Mouse (Mus musculus): ENCODE data around the gene Frmd4b.

Gene Frmd4b

GRCm38 (mm10) chr6:97523118-97523517 is 94.2 kb downstream of the Frmd4b start:
- in situ Hi-C loops (cut with MboI; ENCODE audit: low sequenced_read_pairs) = loop anchor here (10.0 kb wide), 1 partner anchor 212 kb away; no protein-coding TSS in a partner anchor

- in situ Hi-C loops (cut with MboI; ENCODE audit: low sequenced_read_pairs) = loop anchor here (10.0 kb wide), 1 partner anchor 213 kb away; no protein-coding TSS in a partner anchor
These were observed 95.9 kb downstream of the Frmd4b start for GRCm38 (mm10) chr6:97521279-97522038.

- in situ Hi-C loops (cut with MboI; ENCODE audit: low sequenced_read_pairs) = loop anchor here (10.0 kb wide), 1 partner anchor 214 kb away; no protein-coding TSS in a partner anchor
These were observed 96.8 kb downstream of the Frmd4b start for GRCm38 (mm10) chr6:97520566-97520965.

- in situ Hi-C loops (cut with MboI; ENCODE audit: low sequenced_read_pairs) = loop anchor here (10.0 kb wide), 1 partner anchor 95 kb away; no protein-coding TSS in a partner anchor
These were observed 97.8 kb downstream of the Frmd4b start for GRCm38 (mm10) chr6:97519553-97519952.

- in situ Hi-C loops (cut with MboI; ENCODE audit: low sequenced_read_pairs) = loop anchor here (10.0 kb wide), 1 partner anchor 94 kb away; no protein-coding TSS in a partner anchor
These were observed 98.9 kb downstream of the Frmd4b start for GRCm38 (mm10) chr6:97518467-97518866.

- in situ Hi-C loops (cut with MboI; ENCODE audit: low sequenced_read_pairs) = loop anchor here (10.0 kb wide), 1 partner anchor 93 kb away; no protein-coding TSS in a partner anchor
These were observed 99.6 kb downstream of the Frmd4b start for GRCm38 (mm10) chr6:97517616-97518235.

GRCm38 (mm10) chr6:97516941-97517340 is 100.4 kb downstream of the Frmd4b start:
- in situ Hi-C loops (cut with MboI; ENCODE audit: low sequenced_read_pairs) = loop anchor here (10.0 kb wide), 1 partner anchor 92 kb away; no protein-coding TSS in a partner anchor

GRCm38 (mm10) chr6:97510771-97511170 is 106.6 kb downstream of the Frmd4b start:
- in situ Hi-C loops (cut with MboI; ENCODE audit: low sequenced_read_pairs) = loop anchor here (10.0 kb wide), 1 partner anchor 86 kb away; no protein-coding TSS in a partner anchor

- in situ Hi-C loops (cut with MboI; ENCODE audit: low sequenced_read_pairs) = loop anchor here (10.0 kb wide), 1 partner anchor 235 kb away; no protein-coding TSS in a partner anchor
These were observed 107.9 kb downstream of the Frmd4b start for GRCm38 (mm10) chr6:97509434-97509833.

GRCm38 (mm10) chr6:97508480-97508879 is 108.9 kb downstream of the Frmd4b start:
- in situ Hi-C loops (cut with MboI; ENCODE audit: low sequenced_read_pairs) = loop anchor here (10.0 kb wide), 1 partner anchor 234 kb away; no protein-coding TSS in a partner anchor

- in situ Hi-C loops (cut with MboI; ENCODE audit: low sequenced_read_pairs) = loop anchor here (10.0 kb wide), 1 partner anchor 233 kb away; no protein-coding TSS in a partner anchor
These were observed 109.4 kb downstream of the Frmd4b start for GRCm38 (mm10) chr6:97507893-97508292.

GRCm38 (mm10) chr6:97506141-97506650 is 111.1 kb downstream of the Frmd4b start:
- in situ Hi-C loops (cut with MboI; ENCODE audit: low sequenced_read_pairs) = loop anchor here (10.0 kb wide), 1 partner anchor 231 kb away; no protein-coding TSS in a partner anchor

GRCm38 (mm10) chr6:97504673-97505072 is 112.7 kb downstream of the Frmd4b start:
- in situ Hi-C loops (cut with MboI; ENCODE audit: low sequenced_read_pairs) = loop anchor here (10.0 kb wide), 1 partner anchor 230 kb away; no protein-coding TSS in a partner anchor

- in situ Hi-C loops (cut with MboI; ENCODE audit: low sequenced_read_pairs) = loop anchor here (10.0 kb wide), 1 partner anchor 226 kb away; no protein-coding TSS in a partner anchor
These were observed 116.3 kb downstream of the Frmd4b start for GRCm38 (mm10) chr6:97501000-97501399.

GRCm38 (mm10) chr6:97500246-97500645 is 117.1 kb downstream of the Frmd4b start:
- in situ Hi-C loops (cut with MboI; ENCODE audit: low sequenced_read_pairs) = loop anchor here (10.0 kb wide), 1 partner anchor 225 kb away; no protein-coding TSS in a partner anchor

GRCm38 (mm10) chr6:97496002-97496401 is 121.3 kb downstream of the Frmd4b start:
- in situ Hi-C loops (cut with MboI; ENCODE audit: low sequenced_read_pairs) = no loop called here

GRCm38 (mm10) chr6:97491065-97491464 is 126.3 kb downstream of the Frmd4b start:
- in situ Hi-C loops (cut with MboI; ENCODE audit: low sequenced_read_pairs) = no loop called here

- in situ Hi-C loops (cut with MboI; ENCODE audit: low sequenced_read_pairs) = no loop called here
These were observed 128.5 kb downstream of the Frmd4b start for GRCm38 (mm10) chr6:97488821-97489220.

- in situ Hi-C loops (cut with MboI; ENCODE audit: low sequenced_read_pairs) = no loop called here
These were observed 129.1 kb downstream of the Frmd4b start for GRCm38 (mm10) chr6:97488280-97488679.

- in situ Hi-C loops (cut with MboI; ENCODE audit: low sequenced_read_pairs) = no loop called here
These were observed 129.7 kb downstream of the Frmd4b start for GRCm38 (mm10) chr6:97487535-97488081.
